8 mouse cellular contexts compared by ENCODE assay signal in the genomic region with DNA sequence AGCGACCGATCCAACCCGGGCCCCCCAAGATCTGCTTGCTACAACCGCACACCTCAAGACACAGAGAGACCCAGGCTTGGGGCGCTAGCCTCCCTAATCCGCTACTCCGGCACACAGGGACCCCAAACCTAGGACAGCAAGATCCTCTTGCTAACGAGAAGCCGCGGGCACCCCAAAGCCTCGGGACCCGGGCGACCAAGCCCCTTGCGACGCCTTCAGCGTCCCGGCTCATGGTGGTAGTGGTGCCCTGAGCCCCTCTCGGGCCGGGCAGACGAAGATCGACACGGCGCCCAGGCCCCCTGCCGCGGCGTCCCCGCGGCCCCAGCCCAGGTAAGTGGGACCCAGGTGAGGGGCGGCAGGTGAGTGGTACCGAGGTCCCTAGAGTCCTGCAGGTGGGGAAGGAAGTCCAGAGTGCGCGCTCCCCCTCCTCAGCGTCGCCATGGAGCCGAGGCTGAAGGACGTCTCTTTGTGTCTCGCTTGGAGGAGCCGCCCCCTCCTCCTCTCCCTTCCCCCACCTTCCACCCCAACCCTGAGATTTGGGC. TPM values are rescaled to one million over a fixed set of nuclear protein-coding genes. Genes with fewer than 3 reads are reported as not detected.
A peak's percentile ranks its signal among the peaks of the same experiment; 100 is the strongest.
DNase-seq lines count a peak whose midpoint lies in the region; ATAC-seq lines count a peak whose summit lies in the region.

No protein-coding gene starts in this region.

- no peaks in the 10 kb centered on the region for H3K9me3 ChIP-seq in hindbrain, embryonic 16.5 days (ENCODE audit: control insufficient read depth, low read length)
- H3K9me3 ChIP-seq in midbrain, embryonic 10.5 days (replicated peaks): no peaks in the 10 kb centered on the region

- H3K36me3 ChIP-seq in hindbrain, embryonic 16.5 days (ENCODE audit: control insufficient read depth, insufficient read depth, low read length): no peaks in the 10 kb centered on the region
- peaks cover 38% of the 10 kb centered on the region for H3K36me3 ChIP-seq in midbrain, embryonic 10.5 days

- DNase-seq in cerebellum, postnatal 36 days: no peak
- DNase-seq in thymus, adult 18-20 months: peak; percentile 32 to 58
- no peak for DNase-seq in thymus, postnatal 0 days (ENCODE audit: low spot score)
- peak; percentile 61 for DNase-seq in midbrain, embryonic 10.5 days (ENCODE audit: low spot score)
- DNase-seq in urinary bladder, postnatal 10 days (ENCODE audit: low spot score): no peak
- DNase-seq in layer of hippocampus, adult 18-20 months (ENCODE audit: low spot score in 2 of 2): no peak

- H3K4me2 ChIP-seq in hindbrain, embryonic 16.5 days (ENCODE audit: low read length): peak overlapping the region; percentile 89

- peak; percentile 15; the same call in 1 of the 2 replicates for ATAC-seq in cerebellum, adult (ENCODE audit: insufficient number of reproducible peaks, low FRiP score, low TSS enrichment)
- peak; percentile 32 for ATAC-seq in hindbrain, embryonic 16.5 days

- H3K4me3 ChIP-seq in hindbrain, embryonic 16.5 days (ENCODE audit: low read length): peak overlapping the region; percentile 92
- peak overlapping the region; percentile 100 for H3K4me3 ChIP-seq in midbrain, embryonic 10.5 days

- peak overlapping the region; percentile 100 for H3K9ac ChIP-seq in hindbrain, embryonic 16.5 days (ENCODE audit: low read depth, low read length)

- 1% methylated on average over 34 of the region's 38 CpGs for WGBS in hindbrain, embryonic 16.5 days
- 1% methylated on average over 37 of the region's 38 CpGs for WGBS in midbrain, embryonic 10.5 days

- H3K4me1 ChIP-seq in hindbrain, embryonic 16.5 days (ENCODE audit: control insufficient read depth, insufficient read depth, low read depth, low read length): peaks cover 40% of the 10 kb centered on the region
- H3K4me1 ChIP-seq in midbrain, embryonic 10.5 days: peaks cover 56% of the 10 kb centered on the region

- no peaks in the 10 kb centered on the region for H3K27me3 ChIP-seq in hindbrain, embryonic 16.5 days (replicated peaks; ENCODE audit: control insufficient read depth, insufficient read depth, low read length)
- peaks cover 14% of the 10 kb centered on the region for H3K27me3 ChIP-seq in midbrain, embryonic 10.5 days (ENCODE audit: low read depth, poor library complexity, severe bottlenecking)

- H3K27ac ChIP-seq in hindbrain, embryonic 16.5 days (ENCODE audit: low read depth, low read length): peak overlapping the region; percentile 97
- H3K27ac ChIP-seq in midbrain, embryonic 10.5 days (replicated peaks): peak overlapping the region; percentile 99

RNA-seq across cellular contexts. Expression of a gene that starts 0.4 kb away (rescaled TPM):
- 17.9 and 19.1 TPM in 2 replicates for polyA plus RNA-seq in thymus, postnatal 0 days (2015; fragmentation: Nextera tagmentation; extraction: Ambion mirVana)
- polyA plus RNA-seq in hindbrain, embryonic 16.5 days (2015; fragmentation: Nextera tagmentation; extraction: Ambion mirVana): 159 and 208 TPM in 2 replicates
- 91.5 and 129 TPM in 2 replicates for polyA plus RNA-seq in midbrain, embryonic 10.5 days (2016; fragmentation: Nextera tagmentation; extraction: Ambion mirVana)
- 10 to 100 TPM; 81.0 to 86.8 TPM for total RNA-seq in layer of hippocampus, adult 18-20 months (2021)

Comparison
In these comparisons a context has a peak if more than half of its experiments do, and no peak if none do; other contexts are left out.
1. DNase-seq: peak in thymus, adult 18-20 months (2 of 2) and midbrain, embryonic 10.5 days (single experiment); none in cerebellum, postnatal 36 days (0 of 2), thymus, postnatal 0 days (single experiment), urinary bladder, postnatal 10 days (single experiment) and layer of hippocampus, adult 18-20 months (0 of 2).